Mouse (Mus musculus): Measurements from ENCODE around the gene Klhl30.

Klhl30 gene

GRCm38 (mm10) chr1:91365816-91366214 lies 15.0 kb downstream of the Klhl30 start:
- DNase-seq: no peak

GRCm38 (mm10) chr1:91366215-91367108 lies 15.6 kb downstream of the Klhl30 start, which contains the start of gene Erfe:
TSS of gene Erfe (plus strand) at chr1:91366430.
- peak; percentile 45 to 48 for DNase-seq

DNA sequence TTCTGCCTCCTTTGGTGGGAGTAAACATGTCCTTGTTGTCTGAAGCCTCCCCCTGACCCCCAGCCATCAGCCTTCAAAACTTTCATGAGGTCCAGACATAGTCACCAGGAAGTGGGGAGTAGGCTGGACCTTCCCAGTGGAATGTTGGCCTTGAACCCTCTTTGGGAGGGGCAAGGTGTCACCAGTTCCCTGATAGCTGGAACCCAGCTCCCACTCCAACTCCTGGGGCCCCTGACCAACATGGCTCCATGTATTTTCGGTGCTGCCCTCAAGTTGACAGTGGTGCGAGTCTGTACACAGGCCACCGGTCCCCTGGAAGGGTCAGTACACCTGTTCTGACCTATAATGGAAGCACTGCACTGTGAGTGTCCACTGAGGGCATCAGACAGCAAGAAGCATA lies 16.5 kb downstream of the Klhl30 start:
- DNase-seq: no peak

DNA sequence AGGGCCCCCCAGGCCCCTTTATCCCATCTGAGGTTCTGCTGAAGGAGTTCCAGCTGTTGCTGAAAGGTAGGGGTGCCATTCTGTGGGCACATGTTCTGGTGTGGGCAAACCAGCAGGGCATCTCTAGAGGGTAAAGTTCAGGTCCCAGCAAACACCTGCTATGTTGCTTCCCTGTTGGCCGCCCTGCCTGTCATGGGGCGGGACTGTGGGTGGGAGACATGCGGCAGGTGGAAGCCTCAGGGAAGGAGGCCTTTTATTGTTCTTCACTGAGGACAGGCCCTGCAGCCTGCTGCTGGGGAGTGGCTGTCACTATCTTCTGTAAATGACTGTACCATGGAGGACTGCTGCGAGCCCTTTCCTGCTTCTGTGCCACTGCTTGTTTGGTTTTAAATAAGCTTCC lies 18.6 kb downstream of the Klhl30 start:
- DNase-seq: no peak

DNA sequence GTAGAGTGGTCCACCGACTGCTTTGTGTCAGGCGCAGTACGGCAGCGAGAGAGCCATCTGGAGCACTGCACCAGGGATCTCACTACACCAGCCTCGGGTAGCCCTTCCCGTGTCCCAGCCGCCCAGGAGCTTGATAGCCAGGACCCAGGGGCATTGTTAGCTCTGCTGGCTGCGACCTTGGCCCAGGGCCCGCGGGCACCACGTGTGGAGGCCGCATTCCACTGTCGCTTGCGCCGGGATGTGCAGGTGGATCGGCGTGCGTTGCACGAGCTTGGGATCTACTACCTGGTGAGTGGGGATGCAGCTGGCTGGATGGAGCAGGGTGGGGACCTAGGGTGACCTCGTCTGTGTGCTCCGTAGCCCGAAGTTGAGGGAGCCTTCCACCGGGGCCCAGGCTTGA lies 19.2 kb downstream of the Klhl30 start:
- no peak for DNase-seq

DNA sequence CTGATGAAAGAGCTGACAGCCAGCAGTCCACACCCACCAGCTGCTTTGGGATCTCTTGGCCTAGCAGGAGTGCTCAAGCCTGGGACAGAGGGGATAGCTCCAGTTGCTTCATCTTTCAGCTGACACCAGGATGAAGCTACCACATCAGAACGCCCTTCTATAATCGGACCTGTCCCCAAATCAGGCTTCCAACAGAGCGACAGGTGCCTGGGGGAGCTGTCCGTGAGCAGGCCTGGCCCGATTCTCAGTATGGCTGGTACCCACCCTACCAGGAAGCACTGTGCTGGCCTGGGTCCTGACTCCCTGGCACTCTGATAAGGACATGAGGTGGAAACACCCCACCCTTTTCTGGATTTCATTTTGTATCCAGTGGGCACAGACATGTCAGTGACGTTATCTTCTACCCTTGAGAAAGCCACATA lies 22.6 kb downstream of the Klhl30 start:
- no peak for DNase-seq

- no peak for DNase-seq
Measured at GRCm38 (mm10) chr1:91380453-91381090, 29.8 kb downstream of the Klhl30 start.

GRCm38 (mm10) chr1:91381091-91381471 lies 30.3 kb downstream of the Klhl30 start:
- no peak for DNase-seq

GRCm38 (mm10) chr1:91390369-91390768 lies 39.6 kb downstream of the Klhl30 start:
- no peak for DNase-seq

GRCm38 (mm10) chr1:91397927-91398259 lies 47.1 kb downstream of the Klhl30 start:
- no peak for DNase-seq

DNA sequence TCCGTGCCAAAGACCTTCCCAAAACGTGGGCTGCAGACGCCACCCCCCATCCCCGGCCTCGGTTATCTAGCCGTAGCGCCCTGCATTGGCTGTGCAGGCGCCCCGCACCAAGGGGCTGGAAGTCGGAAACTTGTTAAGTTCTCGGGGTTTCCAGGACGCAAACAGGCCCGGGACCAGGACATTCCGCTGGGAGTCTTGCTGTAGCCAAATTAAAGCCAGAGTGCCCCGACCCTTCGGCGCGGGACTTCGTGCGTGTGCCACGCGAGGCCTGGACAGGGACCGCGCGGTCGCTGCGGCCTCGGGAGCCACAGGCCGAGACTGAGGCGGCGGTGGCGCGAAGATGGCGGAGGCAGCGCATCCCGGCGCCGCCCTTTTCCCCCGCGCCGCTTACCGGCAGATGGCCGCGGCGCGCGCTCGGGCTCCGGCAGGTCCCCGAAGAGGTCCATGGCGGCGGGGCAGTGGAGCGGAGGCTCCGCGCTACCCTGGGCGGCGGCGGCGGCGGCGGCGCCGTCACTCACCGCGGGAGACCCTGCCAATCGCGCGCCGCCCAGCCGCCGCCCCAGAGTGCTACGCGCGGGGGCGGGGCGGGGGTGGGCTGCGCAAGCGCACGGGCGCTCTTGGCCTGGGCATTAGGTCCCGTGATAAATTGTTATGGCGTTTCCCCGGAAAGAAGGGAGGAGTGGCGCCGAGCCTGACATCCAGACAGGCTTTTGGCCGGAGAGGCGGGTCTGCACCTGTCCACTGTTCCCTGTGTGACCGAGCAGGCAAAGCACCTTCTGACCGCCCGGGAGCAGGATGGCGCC lies 47.6 kb downstream of the Klhl30 start, which contains the start of gene Ilkap:
Ilkap (minus strand) TSS at position 556 of the 803 bp plus-strand sequence.
- DNase-seq: peak; percentile 62 to 71

DNA sequence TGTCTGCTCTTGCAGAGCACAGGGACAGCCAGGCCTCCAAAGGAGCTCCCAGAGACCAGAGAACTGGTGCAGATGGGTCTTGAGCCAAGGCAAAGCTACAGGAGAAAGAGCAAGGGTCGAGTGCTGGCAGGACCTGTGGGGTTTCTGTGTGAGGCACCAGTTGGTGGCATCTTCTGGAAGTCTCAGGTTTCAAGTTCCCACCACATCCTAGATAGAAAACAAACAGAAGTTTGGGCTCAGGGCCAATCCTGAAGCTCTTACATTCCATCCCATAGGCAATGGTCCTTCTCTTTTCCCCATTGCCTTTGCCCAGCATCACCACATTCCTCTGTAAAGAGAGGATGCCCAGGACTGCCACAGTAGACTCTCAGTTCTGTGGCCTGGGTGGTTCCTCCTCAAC lies 54.2 kb downstream of the Klhl30 start:
- no peak for DNase-seq

DNA sequence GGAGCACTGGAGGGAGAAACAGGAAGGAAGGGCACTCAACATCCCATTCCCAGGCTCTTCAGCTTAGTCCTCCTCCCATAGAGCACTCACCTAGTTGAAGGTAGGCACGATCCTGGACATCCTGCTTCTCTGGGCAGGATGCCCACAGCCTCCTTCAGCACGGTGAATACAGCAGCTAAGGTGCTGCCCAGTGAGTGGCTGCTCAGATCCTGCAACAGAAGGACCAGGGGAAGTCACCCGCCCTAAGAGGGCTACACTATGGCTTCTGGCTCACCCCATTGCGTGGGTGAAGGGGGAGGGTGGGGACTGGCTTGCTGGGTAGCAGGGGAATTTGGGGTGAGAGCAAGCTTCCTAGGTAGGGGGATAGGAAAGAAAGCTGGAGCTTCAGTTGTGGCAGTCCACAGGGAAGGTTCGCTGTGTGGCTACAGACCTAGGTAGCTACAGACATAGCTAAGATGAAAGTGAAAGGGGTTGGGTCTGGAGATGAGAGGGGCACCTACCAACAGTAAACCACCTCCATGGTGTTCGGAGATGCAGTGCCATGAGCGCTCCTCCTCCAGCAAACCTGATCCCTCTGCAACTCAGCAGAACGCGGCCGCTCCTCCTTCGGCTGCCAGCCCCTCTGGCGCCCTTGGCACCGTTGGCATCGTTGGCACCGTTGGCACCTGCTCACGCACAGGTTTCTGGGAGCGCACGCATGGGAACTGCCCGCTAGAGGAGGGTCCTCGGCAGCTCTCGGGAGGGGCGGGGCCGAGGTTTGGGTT lies 54.8 kb downstream of the Klhl30 start:
- DNase-seq: no peak

DNA sequence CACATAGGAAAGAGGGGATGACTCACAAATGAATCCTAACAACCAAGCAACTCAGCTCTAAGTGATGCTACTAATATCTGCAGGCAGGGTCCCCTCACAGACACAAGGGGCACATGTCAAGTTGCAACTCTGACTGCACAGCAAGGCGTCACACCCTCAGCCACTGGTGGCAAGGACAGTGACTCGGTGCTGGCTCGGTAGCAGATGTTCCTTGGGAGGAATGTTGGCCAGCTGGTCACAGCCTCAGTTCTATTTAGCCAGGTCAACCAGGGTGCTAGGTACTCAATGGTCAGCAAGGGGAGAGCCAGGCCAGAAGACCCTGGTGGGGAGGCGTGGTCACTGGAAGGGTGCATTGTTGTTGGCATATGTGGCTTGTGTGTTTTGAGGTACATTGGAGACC lies 57.0 kb downstream of the Klhl30 start:
- DNase-seq: no peak

DNA sequence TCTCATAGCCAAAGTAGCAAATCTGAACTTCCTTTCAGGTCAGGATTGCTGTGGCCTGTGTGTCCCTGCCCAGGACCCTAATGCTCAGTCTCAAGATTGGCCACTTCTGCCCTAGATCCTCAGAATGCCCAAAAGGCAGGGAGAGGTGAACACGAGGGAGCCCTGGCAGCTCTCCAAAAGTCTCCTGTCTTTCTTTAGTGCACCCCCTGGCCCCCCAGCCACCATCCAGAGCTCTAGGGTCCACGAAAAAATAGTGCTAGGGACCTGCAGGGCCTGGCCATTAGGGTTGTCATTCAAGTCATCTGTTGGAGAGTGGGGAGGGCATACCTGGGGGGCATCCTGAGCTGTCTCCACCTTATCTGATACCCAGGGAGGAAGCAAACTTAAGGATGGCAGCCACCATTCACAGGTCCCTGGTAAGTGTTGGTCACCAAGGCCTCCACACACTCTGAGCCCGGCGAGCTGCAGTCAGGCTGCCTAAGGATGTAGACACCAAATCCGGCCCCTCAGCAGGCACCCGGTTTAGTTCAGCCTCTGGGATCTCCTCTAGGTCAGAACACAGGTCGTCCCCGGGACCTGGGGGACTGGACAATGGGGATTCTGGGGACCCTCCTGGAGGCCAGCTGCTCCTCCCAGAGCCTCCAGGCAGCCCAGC lies 60.9 kb downstream of the Klhl30 start:
- no peak for DNase-seq
